Mouse (Mus musculus): ENCODE data around the gene Dnah8.

Gene Dnah8

DNA sequence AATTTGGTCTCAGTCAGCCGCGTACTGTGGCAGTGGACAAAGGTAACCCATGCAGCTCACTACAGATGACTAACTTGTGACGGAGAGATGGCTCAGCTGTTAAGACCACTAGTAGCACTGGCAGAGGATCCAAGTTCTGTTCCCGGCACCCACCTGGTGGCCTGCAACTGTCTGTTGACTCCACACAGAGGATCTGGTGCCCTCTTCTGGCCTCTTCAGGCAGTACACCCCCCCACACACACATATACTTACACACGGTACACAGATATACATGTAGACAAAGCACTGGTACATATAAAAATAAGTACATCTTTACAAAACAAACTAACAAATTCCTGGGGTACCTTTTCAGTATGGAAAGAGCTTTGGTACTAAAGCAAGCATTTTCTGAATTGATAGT is 132.6 kb downstream of the Dnah8 start:
- DNase-seq = no peak

DNA sequence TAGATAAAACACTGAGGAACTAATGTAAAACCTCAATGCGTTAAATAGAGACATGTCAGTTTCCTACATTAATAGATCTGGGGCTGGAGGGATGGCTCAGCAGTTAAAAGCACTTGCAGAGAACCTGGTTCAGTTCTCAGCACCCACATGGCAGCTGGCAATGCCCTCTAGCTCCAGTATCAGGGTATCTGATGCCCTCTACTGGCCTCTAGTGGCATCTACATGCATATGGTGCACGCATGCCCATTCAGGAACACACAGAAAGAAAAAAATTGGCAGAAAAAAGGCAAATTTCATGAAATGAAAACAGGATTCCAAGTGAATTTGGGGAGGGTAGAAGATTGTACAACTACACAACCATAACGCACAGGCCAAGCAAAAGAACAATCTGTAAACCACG is 136.2 kb downstream of the Dnah8 start:
- no peak for DNase-seq

- no peak for DNase-seq
Measured at GRCm38 (mm10) chr17:30764276-30764675, 140.1 kb downstream of the Dnah8 start.

DNA sequence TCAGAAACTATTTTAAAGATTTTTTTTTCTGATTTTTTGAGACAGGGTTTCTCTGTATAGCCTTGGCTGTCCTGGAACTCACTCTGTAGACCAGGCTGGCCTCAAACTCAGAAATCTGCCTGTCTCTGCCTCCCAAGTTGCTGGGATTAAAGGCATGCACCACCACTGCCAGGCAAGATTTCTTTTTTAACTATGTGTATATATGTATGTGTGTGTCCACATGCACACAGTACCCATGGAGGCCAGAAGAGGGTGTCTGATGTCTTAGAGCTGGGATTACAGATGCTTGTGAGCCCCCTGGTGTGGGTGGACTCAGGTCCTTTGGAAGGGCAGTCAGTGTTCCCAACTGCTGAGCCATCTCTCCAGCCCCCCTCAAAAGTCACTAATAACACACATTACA is 150.3 kb downstream of the Dnah8 start:
- no peak for DNase-seq

DNA sequence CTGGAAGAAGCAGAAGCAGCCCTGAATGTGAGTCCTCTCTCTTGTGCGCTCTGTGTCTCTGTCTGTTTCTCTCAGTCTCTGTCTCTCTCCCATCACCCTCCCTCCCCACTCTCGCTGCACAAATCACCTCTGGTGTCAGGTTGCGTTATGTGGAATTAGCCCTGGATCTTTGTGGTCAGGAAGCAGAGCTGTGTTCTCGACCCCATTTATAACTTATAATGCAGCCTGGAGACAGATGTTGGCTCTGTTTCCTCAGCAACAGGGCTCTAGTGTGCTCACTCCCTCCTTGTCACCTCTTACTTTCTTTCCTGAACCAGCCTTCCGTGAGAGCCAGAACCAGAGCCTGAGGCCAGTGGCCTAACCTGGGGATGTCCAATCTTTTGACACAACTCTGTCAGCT is 150.9 kb downstream of the Dnah8 start:
- no peak for DNase-seq

GRCm38 (mm10) chr17:30781046-30781445 is 156.9 kb downstream of the Dnah8 start:
- DNase-seq = no peak

DNA sequence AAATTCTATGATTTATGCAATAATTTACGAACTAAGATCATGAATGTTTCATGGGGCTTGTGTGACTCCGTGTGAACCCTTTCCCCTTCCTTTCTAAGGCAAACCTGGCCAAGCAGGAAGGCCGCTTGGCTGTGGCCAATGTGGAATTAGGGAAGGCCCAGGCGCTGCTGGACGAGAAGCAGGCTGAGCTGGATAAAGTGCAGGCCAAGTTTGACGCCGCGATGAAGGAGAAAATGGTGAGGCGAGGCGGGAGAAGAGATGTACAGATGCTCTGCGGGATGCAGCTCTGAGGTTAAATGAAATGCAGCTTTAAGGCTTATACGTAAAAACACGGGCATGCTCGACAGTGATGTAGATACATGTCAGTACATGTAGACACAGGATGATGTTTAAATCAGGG is 158.1 kb downstream of the Dnah8 start:
- DNase-seq = no peak

GRCm38 (mm10) chr17:30788361-30788760 is 164.2 kb downstream of the Dnah8 start:
- no peak for DNase-seq

DNA sequence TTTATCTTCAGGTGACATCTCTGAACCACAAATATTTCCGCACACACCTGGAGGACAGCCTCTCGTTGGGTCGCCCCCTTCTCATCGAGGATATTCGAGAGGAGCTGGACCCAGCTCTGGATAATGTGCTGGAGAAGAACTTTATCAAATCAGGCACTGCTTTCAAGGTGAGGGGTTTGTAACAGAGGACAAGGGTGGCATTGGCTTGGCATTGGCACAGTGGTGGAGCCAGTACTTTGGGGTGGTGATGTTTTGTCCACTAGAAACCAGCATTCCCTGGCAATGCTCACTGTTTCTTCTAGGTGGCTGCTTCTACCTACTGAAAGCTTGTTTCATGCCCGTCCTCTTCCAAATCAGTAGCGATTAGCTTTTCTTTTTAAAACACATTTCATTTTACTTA is 166.7 kb downstream of the Dnah8 start:
- no peak for DNase-seq

DNA sequence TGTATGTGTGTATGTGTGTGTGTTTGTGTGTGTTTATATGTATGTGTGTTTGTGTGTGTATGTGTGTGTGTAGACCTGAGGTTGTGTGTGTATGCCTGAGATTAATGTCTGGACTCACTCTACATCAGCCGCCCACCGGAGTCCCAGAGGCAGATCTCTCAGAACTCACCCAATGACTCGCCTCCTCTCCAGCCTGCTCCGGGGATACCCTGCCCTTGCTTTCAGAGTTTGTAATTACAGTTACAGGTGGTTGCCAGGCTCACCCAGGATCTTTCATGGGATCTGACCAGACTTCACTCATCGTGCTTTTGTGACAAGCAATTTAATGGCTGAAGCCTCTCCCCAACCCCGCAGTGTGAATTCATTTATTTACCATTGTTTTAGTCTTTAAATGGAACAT is 168.2 kb downstream of the Dnah8 start:
- DNase-seq = no peak

DNA sequence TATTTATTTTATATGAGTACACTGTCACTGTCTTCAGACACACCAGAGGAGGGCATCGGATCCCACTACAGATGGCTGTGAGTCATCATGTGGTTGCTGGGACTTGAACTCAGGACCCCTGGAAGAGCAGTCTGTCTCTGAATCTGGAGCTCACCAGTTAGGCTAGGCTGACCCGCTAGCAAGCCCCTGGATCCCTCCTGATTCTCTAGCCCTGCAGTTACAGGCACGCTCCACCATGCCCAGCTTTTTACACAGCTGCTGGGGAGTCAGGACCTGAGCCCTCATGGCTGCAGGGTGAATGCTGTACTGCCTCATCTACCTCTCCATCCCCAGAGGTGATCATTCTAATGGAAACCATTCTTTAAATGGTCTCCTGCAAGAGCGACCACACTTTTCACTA is 172.5 kb downstream of the Dnah8 start:
- DNase-seq = no peak

- no peak for DNase-seq
Measured at GRCm38 (mm10) chr17:30800261-30800985, 176.3 kb downstream of the Dnah8 start.

GRCm38 (mm10) chr17:30803668-30804067 is 179.5 kb downstream of the Dnah8 start:
- DNase-seq = no peak

GRCm38 (mm10) chr17:30804955-30805354 is 180.8 kb downstream of the Dnah8 start:
- no peak for DNase-seq

GRCm38 (mm10) chr17:30805511-30806059 is 181.4 kb downstream of the Dnah8 start:
- DNase-seq = no peak

DNA sequence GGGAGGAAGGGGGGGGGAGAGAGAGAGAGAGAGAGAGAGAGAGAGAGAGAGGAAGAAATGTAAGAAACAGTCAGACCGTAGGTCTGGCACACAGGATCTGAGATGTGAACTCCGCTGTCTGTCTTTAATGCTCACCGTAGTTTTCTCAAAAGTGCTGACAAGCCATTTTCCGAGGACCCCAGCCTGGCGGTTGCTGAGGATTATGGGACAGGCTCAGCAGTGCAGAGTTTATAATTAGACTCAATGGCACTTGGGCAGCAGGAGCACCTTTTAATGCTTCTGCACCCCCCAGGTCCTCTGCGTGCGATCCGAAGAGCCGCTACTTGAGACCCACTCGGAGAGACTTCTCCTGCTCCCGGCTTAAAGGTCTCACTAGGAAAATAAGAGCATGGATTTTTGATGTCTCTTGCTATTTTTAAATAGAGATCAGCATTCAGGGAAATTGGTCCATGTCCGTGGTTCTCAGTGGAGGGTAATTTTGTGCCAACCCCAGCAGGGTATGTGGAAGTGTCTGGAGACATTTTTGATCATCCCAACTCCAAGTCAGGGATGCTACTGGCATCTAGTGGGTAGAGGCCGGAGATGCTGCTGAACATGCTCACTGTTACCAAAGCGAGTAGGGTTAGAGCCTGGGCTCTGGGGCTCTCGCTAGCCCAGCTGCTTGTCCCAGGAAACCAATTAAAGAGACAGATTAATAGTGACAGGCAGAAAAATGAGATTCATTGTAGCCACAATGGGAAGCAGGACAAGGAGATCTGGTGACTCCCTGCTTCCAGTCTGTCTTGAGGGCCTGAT is 184.9 kb downstream of the Dnah8 start:
- DNase-seq = no peak

- DNase-seq = no peak
Measured at GRCm38 (mm10) chr17:30809926-30810660, 185.9 kb downstream of the Dnah8 start.

GRCm38 (mm10) chr17:30818543-30818942 is 194.4 kb downstream of the Dnah8 start:
- DNase-seq = no peak

DNA sequence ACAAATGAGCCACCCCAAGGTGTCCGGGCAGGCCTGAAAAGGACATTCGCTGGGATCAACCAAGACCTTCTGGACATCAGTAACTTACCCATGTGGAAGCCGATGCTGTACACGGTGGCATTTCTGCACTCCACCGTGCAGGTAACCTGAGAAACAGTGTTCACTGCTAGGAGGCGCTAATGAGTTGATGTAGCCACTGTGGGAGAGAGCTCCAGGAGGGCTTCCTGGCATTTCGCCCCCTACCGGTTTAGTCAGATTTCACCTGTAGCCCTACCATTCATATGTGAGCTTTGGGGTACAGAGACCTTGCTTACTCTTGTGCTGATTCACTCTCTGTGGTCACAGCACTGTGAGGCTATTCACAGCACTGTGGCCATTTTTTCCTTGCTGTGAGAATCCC is 195.0 kb downstream of the Dnah8 start:
- no peak for DNase-seq

- no peak for DNase-seq
Measured at GRCm38 (mm10) chr17:30821115-30821514, 197.0 kb downstream of the Dnah8 start.

- DNase-seq = no peak
Measured at GRCm38 (mm10) chr17:30824473-30824872, 200.3 kb downstream of the Dnah8 start.

DNA sequence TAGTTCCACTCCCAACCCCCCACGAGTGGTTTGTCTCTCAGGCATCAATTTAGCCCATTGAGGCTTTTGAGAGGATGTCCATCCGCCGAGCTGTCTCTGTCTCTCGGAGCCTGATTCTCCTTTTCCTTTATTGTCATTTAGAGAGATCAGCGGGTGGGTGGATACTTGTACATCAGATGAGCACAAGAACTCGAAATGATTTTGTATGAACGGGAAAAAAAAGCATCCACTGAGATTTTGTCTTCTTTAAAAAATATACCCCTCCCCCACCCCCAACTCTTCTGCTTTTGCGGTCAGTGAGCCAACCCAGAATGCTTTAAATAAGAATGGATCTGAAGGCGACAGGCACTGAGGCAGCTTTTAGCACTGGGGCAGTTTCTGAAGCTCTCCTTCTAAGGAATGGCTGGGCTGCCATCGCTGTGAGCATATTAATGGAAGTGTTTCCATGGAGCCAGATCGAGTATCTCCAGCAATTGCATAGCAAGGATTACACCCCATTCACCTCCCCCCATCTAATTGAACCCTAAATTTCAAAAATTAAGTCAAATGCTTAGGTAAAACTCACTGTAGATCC is 201.7 kb downstream of the Dnah8 start:
- DNase-seq = no peak

GRCm38 (mm10) chr17:30831170-30831569 is 207.0 kb downstream of the Dnah8 start:
- DNase-seq = no peak
